Mouse (Mus musculus): ENCODE data around the gene Snai1. TPM values are rescaled to one million over a fixed set of nuclear protein-coding genes. Genes with fewer than 3 reads are reported as not detected.

The Snai1 gene
- total and polyA plus RNA-seq, 3 experiments: 1.6 to 10.5 (median 2.0) TPM

DNA sequence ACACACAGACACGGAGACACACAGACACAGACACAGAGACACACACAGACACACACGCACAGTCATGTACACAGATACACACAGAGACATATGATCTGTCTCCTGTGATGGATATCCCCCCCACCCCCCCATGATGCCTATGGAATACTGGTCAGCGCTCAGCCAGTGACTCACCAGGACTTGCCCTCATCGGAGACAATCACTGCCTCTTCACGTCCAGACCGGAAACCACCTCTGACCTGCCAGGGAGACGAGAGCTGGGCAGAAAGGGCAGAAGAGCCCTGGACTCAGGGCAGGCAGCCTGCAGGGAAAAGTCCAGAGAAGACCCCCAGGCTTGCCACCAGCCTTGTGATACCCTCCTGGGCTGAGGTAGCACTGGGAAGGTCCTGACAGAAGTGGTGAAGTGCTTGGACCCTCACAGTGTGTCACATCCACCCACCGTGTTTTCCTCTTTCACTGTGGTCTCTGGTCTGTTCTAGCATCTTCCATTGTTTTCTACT is 38.2 kb downstream of the Snai1 start:
- WGBS: 67% methylated on average over 8 of the region's 8 CpGs
- peaks cover 7% of the 10 kb centered on the region for H3K4me1 ChIP-seq (ENCODE audit: control insufficient read depth, insufficient read depth, low read length)
- intact Hi-C loops (cut with DNase I): no loop called here
- H3K27ac ChIP-seq: no peak overlapping the region
- H3K9ac ChIP-seq (ENCODE audit: low read depth, low read length): no peak overlapping the region
- H3K4me3 ChIP-seq: no peak overlapping the region
- H3K36me3 ChIP-seq (ENCODE audit: control insufficient read depth, insufficient read depth, low read length): no peaks in the 10 kb centered on the region
- no peak for DNase-seq
- TF ChIP-seq POLR2A (IDR thresholded peaks at IDR 0.05; ENCODE audit: insufficient read depth, low read depth, low read length): no peak
- no peak for TF ChIP-seq CTCF (IDR thresholded peaks at IDR 0.05)
- no peak for TF ChIP-seq EP300 (IDR thresholded peaks at IDR 0.05; ENCODE audit: insufficient read depth, low read depth, low read length)
- no peaks in the 10 kb centered on the region for H3K79me2 ChIP-seq (replicated peaks; ENCODE audit: control insufficient read depth, insufficient read depth, low read length)
- no peaks in the 10 kb centered on the region for H3K27me3 ChIP-seq (ENCODE audit: control insufficient read depth, insufficient read depth, low read length)

DNA sequence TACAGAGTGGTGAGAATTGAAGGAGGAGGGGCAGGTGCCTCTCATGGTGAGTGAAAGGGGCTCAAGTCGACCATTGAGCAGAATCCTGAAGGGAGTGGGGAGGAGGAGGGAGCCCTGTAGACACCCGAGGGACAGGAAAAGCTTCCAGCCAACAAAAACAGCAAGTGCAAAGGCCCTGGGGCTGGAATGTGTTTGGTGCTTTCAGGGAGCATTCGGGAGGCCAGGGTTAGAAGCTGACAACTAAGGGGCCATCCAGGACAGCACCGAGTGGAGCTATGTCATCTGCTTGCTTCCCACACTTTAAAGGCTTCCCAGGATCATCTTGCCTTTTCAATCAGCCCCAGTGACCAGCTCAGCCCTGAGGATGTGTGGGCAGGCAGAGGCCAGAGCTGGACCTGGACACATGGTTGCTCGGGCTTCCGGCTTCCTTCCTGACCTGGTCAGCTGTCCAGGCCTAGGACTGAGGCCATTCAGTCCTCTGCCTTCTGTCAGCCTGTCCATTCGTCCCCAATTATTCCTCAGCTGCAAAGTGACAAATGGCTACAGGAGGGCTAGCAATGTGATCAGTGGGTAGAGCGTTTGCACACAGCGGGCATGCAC is 39.3 kb downstream of the Snai1 start:
- intact Hi-C loops (cut with DNase I): no loop called here
- H3K36me3 ChIP-seq (ENCODE audit: control insufficient read depth, insufficient read depth, low read length): no peaks in the 10 kb centered on the region
- H3K4me3 ChIP-seq: no peak overlapping the region
- TF ChIP-seq POLR2A (IDR thresholded peaks at IDR 0.05; ENCODE audit: insufficient read depth, low read depth, low read length): no peak
- no peak for TF ChIP-seq CTCF (IDR thresholded peaks at IDR 0.05)
- no peak for TF ChIP-seq EP300 (IDR thresholded peaks at IDR 0.05; ENCODE audit: insufficient read depth, low read depth, low read length)
- H3K27ac ChIP-seq: no peak overlapping the region
- no peaks in the 10 kb centered on the region for H3K27me3 ChIP-seq (ENCODE audit: control insufficient read depth, insufficient read depth, low read length)
- WGBS: 48% methylated on average over 9 of the region's 9 CpGs
- no peaks in the 10 kb centered on the region for H3K79me2 ChIP-seq (replicated peaks; ENCODE audit: control insufficient read depth, insufficient read depth, low read length)
- DNase-seq: peak in 1 of 2 experiments; percentile 20
- H3K4me1 ChIP-seq (ENCODE audit: control insufficient read depth, insufficient read depth, low read length): peaks cover 4% of the 10 kb centered on the region; the same call in 1 of the 2 replicates
- H3K9ac ChIP-seq (ENCODE audit: low read depth, low read length): no peak overlapping the region

DNA sequence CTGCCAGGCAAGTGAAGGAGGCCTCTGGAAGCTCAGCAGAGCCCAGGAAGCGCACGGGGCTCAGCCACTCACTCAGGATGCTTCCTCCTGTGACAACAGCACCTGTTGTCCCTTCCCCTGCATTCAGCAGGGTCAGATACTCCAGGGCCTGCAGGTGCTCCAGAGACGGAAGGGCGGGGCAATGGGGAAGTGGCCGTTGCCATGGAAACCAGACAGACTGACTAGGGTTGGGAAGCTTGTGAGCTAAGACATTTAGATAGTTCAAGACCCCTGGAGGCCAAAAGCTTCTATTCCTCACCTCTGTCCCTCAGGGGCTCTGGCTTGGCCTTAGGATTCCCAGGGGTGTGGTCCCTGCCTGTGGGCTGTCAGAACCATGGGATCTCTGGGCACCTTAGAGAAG is 40.5 kb downstream of the Snai1 start:
- H3K4me3 ChIP-seq: no peak overlapping the region
- DNase-seq: peak in 1 of 2 experiments; percentile 21
- no peaks in the 10 kb centered on the region for H3K27me3 ChIP-seq (ENCODE audit: control insufficient read depth, insufficient read depth, low read length)
- peaks cover 4% of the 10 kb centered on the region; the same call in 1 of the 2 replicates for H3K4me1 ChIP-seq (ENCODE audit: control insufficient read depth, insufficient read depth, low read length)
- H3K9ac ChIP-seq (ENCODE audit: low read depth, low read length): no peak overlapping the region
- intact Hi-C loops (cut with DNase I): no loop called here
- TF ChIP-seq POLR2A (IDR thresholded peaks at IDR 0.05; ENCODE audit: insufficient read depth, low read depth, low read length) (no peak), EP300 (IDR thresholded peaks at IDR 0.05; ENCODE audit: insufficient read depth, low read depth, low read length) (no peak), CTCF (IDR thresholded peaks at IDR 0.05) (no peak)
- no peaks in the 10 kb centered on the region for H3K36me3 ChIP-seq (ENCODE audit: control insufficient read depth, insufficient read depth, low read length)
- no peak overlapping the region for H3K27ac ChIP-seq
- 59% methylated on average over 5 of the region's 5 CpGs for WGBS
- no peaks in the 10 kb centered on the region for H3K79me2 ChIP-seq (replicated peaks; ENCODE audit: control insufficient read depth, insufficient read depth, low read length)

DNA sequence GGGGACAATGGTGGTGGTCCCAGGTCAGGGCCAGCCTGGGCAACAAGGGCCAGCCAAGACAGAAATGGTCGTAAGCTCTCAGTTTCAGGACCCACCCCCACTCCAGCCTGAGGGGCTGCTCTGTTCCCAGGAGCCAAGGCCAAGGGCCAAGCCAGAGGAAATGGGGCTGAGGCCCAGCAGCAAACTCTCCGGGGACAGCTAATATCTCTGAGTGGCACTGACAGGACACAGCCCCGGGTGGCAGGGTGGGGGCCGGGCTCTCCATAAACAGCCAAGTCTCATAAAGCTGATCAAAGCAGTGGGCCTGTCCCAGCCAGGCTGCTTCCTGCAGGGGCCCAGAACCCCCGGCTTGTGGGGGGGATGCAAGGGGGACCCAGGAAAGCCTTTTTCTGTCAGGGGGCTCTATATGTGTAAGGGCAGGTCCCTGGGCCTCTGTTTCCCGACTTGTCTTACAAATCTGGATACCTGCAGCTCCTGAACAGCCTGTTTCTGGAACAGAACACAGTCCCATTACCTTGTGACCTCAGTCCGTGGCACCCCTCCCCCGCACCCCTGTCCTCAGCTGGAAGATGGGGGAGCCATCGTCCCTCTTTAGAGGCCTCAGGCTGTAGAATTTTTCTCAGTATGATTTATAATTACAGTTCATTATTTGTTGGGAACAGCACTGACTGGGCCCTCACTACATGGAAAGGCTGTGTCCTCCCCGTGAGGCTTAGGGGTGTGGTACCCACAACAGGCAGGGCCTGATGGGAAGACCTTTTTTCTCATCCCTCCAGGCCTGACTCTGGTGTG is 45.4 kb downstream of the Snai1 start:
- no peak for DNase-seq
- no peak for TF ChIP-seq CTCF (IDR thresholded peaks at IDR 0.05)
- no peak for TF ChIP-seq POLR2A (IDR thresholded peaks at IDR 0.05; ENCODE audit: insufficient read depth, low read depth, low read length)
- TF ChIP-seq EP300 (IDR thresholded peaks at IDR 0.05; ENCODE audit: insufficient read depth, low read depth, low read length): no peak
- no peaks in the 10 kb centered on the region for H3K79me2 ChIP-seq (replicated peaks; ENCODE audit: control insufficient read depth, insufficient read depth, low read length)
- H3K9ac ChIP-seq (ENCODE audit: low read depth, low read length): no peak overlapping the region
- no peak overlapping the region for H3K4me3 ChIP-seq
- intact Hi-C loops (cut with DNase I): no loop called here
- peaks cover 17% of the 10 kb centered on the region for H3K4me1 ChIP-seq (ENCODE audit: control insufficient read depth, insufficient read depth, low read length)
- H3K36me3 ChIP-seq (ENCODE audit: control insufficient read depth, insufficient read depth, low read length): no peaks in the 10 kb centered on the region
- WGBS: 46% methylated on average over 10 of the region's 10 CpGs
- H3K27me3 ChIP-seq (ENCODE audit: control insufficient read depth, insufficient read depth, low read length): no peaks in the 10 kb centered on the region
- no peak overlapping the region for H3K27ac ChIP-seq

DNA sequence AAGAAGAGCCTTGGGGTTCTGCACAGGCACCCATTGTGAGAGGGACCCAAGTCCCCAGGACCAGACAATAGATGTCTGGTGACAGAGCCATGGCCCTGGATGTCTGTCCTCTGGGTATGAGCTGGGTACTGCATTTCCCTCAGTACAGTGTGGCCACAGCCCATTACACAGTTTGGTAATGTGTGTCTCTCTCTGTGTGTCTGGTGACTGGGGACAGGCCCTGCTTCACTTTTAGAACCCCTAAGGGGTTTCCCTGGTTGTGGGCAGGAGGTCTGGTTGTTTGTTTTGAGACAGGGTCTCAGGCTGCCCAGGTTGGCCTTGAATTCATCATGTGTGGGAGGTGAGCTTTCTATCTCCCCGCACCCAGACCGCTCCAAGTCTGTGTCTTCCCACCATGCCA is 47.3 kb downstream of the Snai1 start:
- no peak for DNase-seq
- Histone ChIP-seq H3K9ac (ENCODE audit: low read depth, low read length) (no peak overlapping the region), H3K36me3 (ENCODE audit: control insufficient read depth, insufficient read depth, low read length) (no peaks in the 10 kb centered on the region), H3K27me3 (ENCODE audit: control insufficient read depth, insufficient read depth, low read length) (no peaks in the 10 kb centered on the region), H3K79me2 (replicated peaks; ENCODE audit: control insufficient read depth, insufficient read depth, low read length) (no peaks in the 10 kb centered on the region), H3K4me1 (ENCODE audit: control insufficient read depth, insufficient read depth, low read length) (peaks cover 20% of the 10 kb centered on the region), H3K27ac (no peak overlapping the region), H3K4me3 (no peak overlapping the region)
- intact Hi-C loops (cut with DNase I): no loop called here
- WGBS: 77% methylated on average over 2 of the region's 2 CpGs
- TF ChIP-seq POLR2A (IDR thresholded peaks at IDR 0.05; ENCODE audit: insufficient read depth, low read depth, low read length): no peak

DNA sequence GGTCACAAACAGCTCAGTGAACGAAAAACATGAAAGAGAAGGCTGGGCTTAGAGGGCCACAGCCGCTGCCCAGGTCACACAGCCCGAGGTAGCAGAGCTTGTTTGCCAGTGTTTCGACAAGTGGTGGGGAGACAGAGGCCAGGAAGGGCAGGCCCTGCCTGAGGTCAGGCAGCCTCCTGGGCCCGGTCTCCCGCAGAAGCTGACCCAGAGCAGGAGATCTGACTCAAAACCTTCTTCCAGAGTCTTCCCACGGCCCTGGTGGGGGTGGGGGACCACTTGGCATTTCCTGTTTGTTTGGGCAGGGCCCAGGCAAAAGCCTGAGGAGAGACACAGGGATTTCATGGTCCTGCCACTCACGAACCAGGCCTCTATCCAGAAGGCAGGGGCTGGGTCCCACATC is 48.0 kb downstream of the Snai1 start:
- no peak for TF ChIP-seq POLR2A (IDR thresholded peaks at IDR 0.05; ENCODE audit: insufficient read depth, low read depth, low read length)
- TF ChIP-seq CTCF (IDR thresholded peaks at IDR 0.05): no peak
- TF ChIP-seq EP300 (IDR thresholded peaks at IDR 0.05; ENCODE audit: insufficient read depth, low read depth, low read length): 0 out of 2 replicates have a peak, but pooled peaks have one; percentile 17
- Histone ChIP-seq H3K36me3 (ENCODE audit: control insufficient read depth, insufficient read depth, low read length) (no peaks in the 10 kb centered on the region), H3K27ac (peak overlapping the region; percentile 71), H3K4me1 (ENCODE audit: control insufficient read depth, insufficient read depth, low read length) (peaks cover 20% of the 10 kb centered on the region), H3K9ac (ENCODE audit: low read depth, low read length) (peak overlapping the region; percentile 53), H3K4me3 (no peak overlapping the region), H3K79me2 (replicated peaks; ENCODE audit: control insufficient read depth, insufficient read depth, low read length) (no peaks in the 10 kb centered on the region), H3K27me3 (ENCODE audit: control insufficient read depth, insufficient read depth, low read length) (no peaks in the 10 kb centered on the region)
- intact Hi-C loops (cut with DNase I): loop anchor here (2.0 kb wide), 1 partner anchor 15 kb away; no protein-coding TSS in a partner anchor
- WGBS: 27% methylated on average over 8 of the region's 8 CpGs
- DNase-seq: peak; percentile 61 to 65

Measured in heart, adult 2 months (tissue).